Mouse (Mus musculus): Measurements from ENCODE around the gene Celf5. TPM values are rescaled to one million over a fixed set of nuclear protein-coding genes. Genes with fewer than 3 reads are reported as not detected.
A peak's percentile ranks its signal among the peaks of the same experiment; 100 is the strongest.

The Celf5 gene
- polyA plus RNA-seq, 1 experiment from 2014 or later: 0.76 TPM

DNA sequence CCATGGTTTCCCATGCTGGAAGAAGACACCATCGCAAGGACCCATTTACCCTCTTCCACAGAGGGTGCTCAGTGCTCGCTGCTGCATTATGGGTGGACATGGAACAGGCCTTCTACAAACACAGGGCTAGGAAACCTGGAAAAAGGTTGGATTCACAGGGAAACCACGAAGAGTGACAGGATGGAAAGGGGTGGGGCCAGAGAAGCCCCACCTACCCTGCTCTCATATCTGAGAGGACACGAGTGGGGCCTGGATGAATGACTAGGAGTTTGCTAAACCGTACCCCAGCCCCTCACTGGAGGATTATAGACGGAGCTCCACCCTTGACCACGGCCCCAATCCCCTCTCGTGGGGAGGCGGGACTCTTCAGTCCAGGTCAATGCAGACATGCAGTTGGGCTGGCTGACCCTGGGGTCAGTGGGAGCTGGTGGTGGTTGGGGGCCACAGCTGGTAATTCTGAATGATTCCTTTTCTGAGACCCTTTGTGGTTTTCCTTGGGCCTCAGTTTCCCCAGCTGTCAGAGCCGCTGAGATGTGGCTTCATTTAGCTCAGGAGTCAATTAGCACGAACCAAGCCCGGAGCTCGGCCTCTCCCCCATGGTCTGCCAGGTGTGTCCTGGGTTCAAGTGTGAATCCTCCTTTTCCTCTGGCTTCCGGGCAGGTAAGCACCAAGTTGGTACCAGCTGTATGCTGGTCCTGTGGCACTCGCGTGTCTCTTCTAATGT lies 69.8 kb downstream of the Celf5 start:
- H3K4me2 ChIP-seq (replicated peaks; ENCODE audit: low read depth): peak overlapping the region; percentile 4; the same call in 1 of the 2 replicates
- no peaks in the 10 kb centered on the region for H3K27me3 ChIP-seq (replicated peaks; ENCODE audit: control insufficient read depth, insufficient read depth, low read length)
- no peak overlapping the region for H3K9ac ChIP-seq (ENCODE audit: low read depth, low read length)
- 70% methylated on average over 16 of the region's 16 CpGs for WGBS
- no peak for ATAC-seq
- H3K4me3 ChIP-seq (ENCODE audit: low read depth, low read length): no peak overlapping the region
- peak overlapping the region; percentile 81 for H3K27ac ChIP-seq (ENCODE audit: low read depth, low read length)
- no peaks in the 10 kb centered on the region for H3K9me3 ChIP-seq (ENCODE audit: control insufficient read depth)
- peaks cover 29% of the 10 kb centered on the region for H3K4me1 ChIP-seq (replicated peaks; ENCODE audit: control insufficient read depth, insufficient read depth, low read length)
- peaks cover 6% of the 10 kb centered on the region; the same call in 1 of the 2 replicates for H3K36me3 ChIP-seq (ENCODE audit: control insufficient read depth, insufficient read depth)
- TF ChIP-seq CTCF (IDR thresholded peaks at IDR 0.05; ENCODE audit: low read depth): no peak

DNA sequence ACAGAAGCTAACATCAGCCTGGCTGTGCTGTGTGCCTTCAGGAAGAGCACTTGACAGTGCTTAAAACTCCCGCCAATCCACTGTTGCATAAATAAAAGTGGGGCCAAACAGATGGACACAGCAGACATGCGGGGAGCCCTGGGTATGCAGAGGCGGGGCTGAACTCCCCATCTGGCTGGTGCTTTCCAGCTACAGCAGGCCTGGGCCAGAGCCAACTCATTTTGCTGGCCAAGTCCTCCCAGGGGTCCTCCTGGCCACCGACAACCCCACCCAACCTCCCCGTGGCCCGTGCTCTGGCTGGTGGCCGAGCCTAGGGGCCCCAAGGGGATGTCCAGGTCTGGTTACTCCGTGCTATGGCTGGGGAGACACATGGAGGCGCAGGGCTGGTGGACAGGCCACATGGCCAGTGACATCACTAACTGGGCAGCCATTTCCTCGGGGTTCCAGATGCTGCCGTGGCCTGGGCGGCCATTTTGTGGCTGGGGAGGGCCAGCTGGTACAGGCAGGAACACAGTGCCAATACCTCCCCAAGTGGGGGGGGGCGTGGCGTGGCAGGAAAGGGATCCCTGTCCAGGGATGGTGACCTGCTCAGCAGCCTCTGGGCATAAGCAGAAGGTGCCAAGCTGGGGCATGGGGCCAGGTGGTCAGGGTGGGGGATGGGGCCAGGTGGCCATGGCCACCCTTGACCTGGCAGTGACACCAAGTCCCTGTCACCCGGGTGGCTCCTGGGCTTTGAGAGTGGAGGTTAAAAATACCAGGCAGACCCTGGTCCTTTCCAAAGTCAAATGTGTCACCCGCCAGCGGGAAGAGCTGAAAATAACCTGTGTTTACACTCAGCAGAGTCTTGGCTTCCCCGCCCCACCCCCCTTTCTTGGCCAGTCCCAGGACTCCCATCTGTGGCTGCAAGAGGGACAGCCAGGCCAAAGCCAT lies 70.8 kb downstream of the Celf5 start:
- whole genome bisulfite sequencing: 50% methylated on average over 18 of the region's 18 CpGs
- TF ChIP-seq CTCF (IDR thresholded peaks at IDR 0.05; ENCODE audit: low read depth): no peak
- Histone ChIP-seq H3K4me1 (replicated peaks; ENCODE audit: control insufficient read depth, insufficient read depth, low read length) (peaks cover 29% of the 10 kb centered on the region), H3K9ac (ENCODE audit: low read depth, low read length) (no peak overlapping the region), H3K27me3 (replicated peaks; ENCODE audit: control insufficient read depth, insufficient read depth, low read length) (peaks cover 5% of the 10 kb centered on the region; the same call in 1 of the 2 replicates), H3K4me2 (replicated peaks; ENCODE audit: low read depth) (peak overlapping the region; percentile 4), H3K9me3 (ENCODE audit: control insufficient read depth) (no peaks in the 10 kb centered on the region), H3K36me3 (ENCODE audit: control insufficient read depth, insufficient read depth) (peaks cover 6% of the 10 kb centered on the region; the same call in 1 of the 2 replicates), H3K4me3 (ENCODE audit: low read depth, low read length) (no peak overlapping the region), H3K27ac (ENCODE audit: low read depth, low read length) (peak overlapping the region; percentile 81)
- ATAC-seq: no peak; the same call in 1 of the 2 replicates

DNA sequence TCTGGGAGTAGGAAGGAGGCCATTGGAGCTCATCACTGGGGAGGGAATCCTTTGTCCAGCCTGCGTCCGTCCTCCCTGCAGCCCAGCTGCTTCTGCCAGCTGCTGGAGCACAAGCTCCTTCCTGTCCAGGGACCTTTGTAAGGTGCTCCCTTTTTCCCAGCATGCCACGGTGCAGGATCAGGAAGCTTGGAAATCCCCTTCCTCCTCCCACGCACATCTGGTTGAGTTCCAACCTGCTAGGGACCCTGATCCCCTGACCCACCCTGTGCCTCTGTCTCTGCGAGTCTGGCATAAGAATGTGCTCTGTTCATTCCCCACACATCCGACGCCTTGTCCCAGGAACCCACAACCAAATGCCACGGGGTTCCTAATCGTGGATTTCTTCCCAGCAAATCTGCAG lies 71.5 kb downstream of the Celf5 start:
- H3K27ac ChIP-seq (ENCODE audit: low read depth, low read length): peak overlapping the region; percentile 46; the same call in 1 of the 2 replicates
- no peak overlapping the region for H3K4me3 ChIP-seq (ENCODE audit: low read depth, low read length)
- no peak overlapping the region for H3K9ac ChIP-seq (ENCODE audit: low read depth, low read length)
- no peak for ATAC-seq
- TF ChIP-seq CTCF (IDR thresholded peaks at IDR 0.05; ENCODE audit: low read depth): no peak
- H3K36me3 ChIP-seq (ENCODE audit: control insufficient read depth, insufficient read depth): peaks cover 12% of the 10 kb centered on the region
- H3K4me1 ChIP-seq (replicated peaks; ENCODE audit: control insufficient read depth, insufficient read depth, low read length): peaks cover 29% of the 10 kb centered on the region
- no peak overlapping the region for H3K4me2 ChIP-seq (replicated peaks; ENCODE audit: low read depth)
- H3K9me3 ChIP-seq (ENCODE audit: control insufficient read depth): no peaks in the 10 kb centered on the region
- 63% methylated on average over 9 of the region's 9 CpGs for WGBS
- H3K27me3 ChIP-seq (replicated peaks; ENCODE audit: control insufficient read depth, insufficient read depth, low read length): peaks cover 9% of the 10 kb centered on the region; the same call in 1 of the 2 replicates

DNA sequence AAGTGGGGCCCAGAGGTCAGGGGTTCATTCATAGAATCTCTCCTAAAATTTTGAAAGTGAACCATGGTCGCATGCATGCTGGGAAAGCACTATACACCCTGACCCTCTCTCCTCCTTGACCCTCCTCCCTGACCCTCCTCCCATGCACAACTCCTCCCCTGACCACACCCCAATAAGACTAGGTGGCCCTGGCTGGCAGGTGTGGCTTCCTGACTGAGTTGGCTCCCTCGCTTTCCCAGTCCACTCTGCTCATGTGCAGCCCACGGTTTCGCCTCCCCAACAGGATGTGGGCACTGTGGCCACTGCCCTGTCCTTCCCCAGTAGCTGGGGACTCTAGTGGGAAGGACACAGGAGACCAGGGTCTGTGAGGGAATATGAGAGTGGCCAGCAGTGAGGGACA lies 72.2 kb downstream of the Celf5 start:
- peaks cover 10% of the 10 kb centered on the region; the same call in 1 of the 2 replicates for H3K27me3 ChIP-seq (replicated peaks; ENCODE audit: control insufficient read depth, insufficient read depth, low read length)
- H3K36me3 ChIP-seq (ENCODE audit: control insufficient read depth, insufficient read depth): peaks cover 19% of the 10 kb centered on the region
- peaks cover 29% of the 10 kb centered on the region for H3K4me1 ChIP-seq (replicated peaks; ENCODE audit: control insufficient read depth, insufficient read depth, low read length)
- H3K4me3 ChIP-seq (ENCODE audit: low read depth, low read length): no peak overlapping the region
- ATAC-seq: no peak
- no peak for TF ChIP-seq CTCF (IDR thresholded peaks at IDR 0.05; ENCODE audit: low read depth)
- H3K4me2 ChIP-seq (replicated peaks; ENCODE audit: low read depth): no peak overlapping the region
- no peak overlapping the region; the same call in 1 of the 2 replicates for H3K27ac ChIP-seq (ENCODE audit: low read depth, low read length)
- H3K9ac ChIP-seq (ENCODE audit: low read depth, low read length): no peak overlapping the region
- 50% methylated on average over 4 of the region's 4 CpGs for WGBS
- H3K9me3 ChIP-seq (ENCODE audit: control insufficient read depth): no peaks in the 10 kb centered on the region

DNA sequence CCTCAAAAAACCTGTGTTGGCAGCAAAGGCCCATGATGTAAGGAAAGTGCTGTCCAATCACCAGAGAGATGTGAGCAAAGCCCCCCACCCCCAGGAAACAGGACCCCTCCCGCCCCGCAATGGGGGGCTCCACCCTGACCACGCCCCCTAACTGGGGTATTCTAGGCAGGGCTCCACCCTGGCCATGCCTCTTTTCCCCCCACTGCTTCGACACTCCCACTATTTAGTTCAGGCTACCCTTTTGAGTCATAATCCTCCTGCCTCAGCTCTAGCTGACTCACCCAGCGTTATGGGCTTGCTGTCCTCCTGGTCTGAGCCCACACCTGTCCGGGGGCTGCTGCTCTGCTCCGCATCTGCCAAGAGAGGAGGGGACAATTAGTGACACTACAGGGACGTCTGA lies 73.2 kb downstream of the Celf5 start:
- no peak overlapping the region for H3K9ac ChIP-seq (ENCODE audit: low read depth, low read length)
- H3K4me2 ChIP-seq (replicated peaks; ENCODE audit: low read depth): peak overlapping the region; percentile 24; the same call in 1 of the 2 replicates
- no peak for TF ChIP-seq CTCF (IDR thresholded peaks at IDR 0.05; ENCODE audit: low read depth)
- peaks cover 10% of the 10 kb centered on the region; the same call in 1 of the 2 replicates for H3K27me3 ChIP-seq (replicated peaks; ENCODE audit: control insufficient read depth, insufficient read depth, low read length)
- 35% methylated on average over 8 of the region's 8 CpGs for WGBS
- peaks cover 22% of the 10 kb centered on the region for H3K4me1 ChIP-seq (replicated peaks; ENCODE audit: control insufficient read depth, insufficient read depth, low read length)
- no peaks in the 10 kb centered on the region for H3K9me3 ChIP-seq (ENCODE audit: control insufficient read depth)
- H3K36me3 ChIP-seq (ENCODE audit: control insufficient read depth, insufficient read depth): peaks cover 28% of the 10 kb centered on the region
- H3K4me3 ChIP-seq (ENCODE audit: low read depth, low read length): no peak overlapping the region
- no peak for ATAC-seq
- H3K27ac ChIP-seq (ENCODE audit: low read depth, low read length): no peak overlapping the region

Small RNA genes lying within 50 kb of the gene (microRNA-seq; reads per million reads assigned to microRNA genes)
- not detected for gene Gm25595
- gene Mir1191b: 1.1 reads per million

Other genes starting within 250 kb of the Celf5 start
- 3.2 and 3.4 TPM in 2 replicates for gene Zfr2, start 249.6 kb downstream of the Celf5 start, polyA plus RNA-seq (2015; fragmentation: Nextera tagmentation; extraction: Ambion mirVana)
- 0.66 and 1.2 TPM in 2 replicates for gene Matk, start 229.8 kb downstream of the Celf5 start, polyA plus RNA-seq (2015; fragmentation: Nextera tagmentation; extraction: Ambion mirVana)
- 268 and 287 TPM in 2 replicates for gene Mrpl54, start 215.8 kb downstream of the Celf5 start, polyA plus RNA-seq (2015; fragmentation: Nextera tagmentation; extraction: Ambion mirVana)
- gene Apba3, start 215.7 kb downstream of the Celf5 start, polyA plus RNA-seq (2015; fragmentation: Nextera tagmentation; extraction: Ambion mirVana): 75.2 and 75.4 TPM in 2 replicates
- gene Tjp3, start 191.1 kb downstream of the Celf5 start, polyA plus RNA-seq (2015; fragmentation: Nextera tagmentation; extraction: Ambion mirVana): 43.2 and 43.4 TPM in 2 replicates
- 27.2 and 27.6 TPM in 2 replicates for gene Pip5k1c, start 189.7 kb downstream of the Celf5 start, polyA plus RNA-seq (2015; fragmentation: Nextera tagmentation; extraction: Ambion mirVana)
- gene Cactin, start 161.6 kb downstream of the Celf5 start, polyA plus RNA-seq (2015; fragmentation: Nextera tagmentation; extraction: Ambion mirVana): 14.7 and 15.0 TPM in 2 replicates
- 9.8 and 10.7 TPM in 2 replicates for gene Tbxa2r, start 154.0 kb downstream of the Celf5 start, polyA plus RNA-seq (2015; fragmentation: Nextera tagmentation; extraction: Ambion mirVana)
- gene Gipc3, start 139.4 kb downstream of the Celf5 start, polyA plus RNA-seq (2015; fragmentation: Nextera tagmentation; extraction: Ambion mirVana): 0.04 and 0.08 TPM in 2 replicates
- gene Hmg20b, start 132.2 kb downstream of the Celf5 start, polyA plus RNA-seq (2015; fragmentation: Nextera tagmentation; extraction: Ambion mirVana): 99.8 and 111 TPM in 2 replicates
- 29.6 and 32.8 TPM in 2 replicates for gene Mfsd12, start 125.2 kb downstream of the Celf5 start, polyA plus RNA-seq (2015; fragmentation: Nextera tagmentation; extraction: Ambion mirVana)
- gene 4930404N11Rik, start 116.9 kb downstream of the Celf5 start, polyA plus RNA-seq (2015; fragmentation: Nextera tagmentation; extraction: Ambion mirVana): 0.85 and 1.5 TPM in 2 replicates
- 40.8 and 45.2 TPM in 2 replicates for gene Fzr1, start 104.2 kb downstream of the Celf5 start, polyA plus RNA-seq (2015; fragmentation: Nextera tagmentation; extraction: Ambion mirVana)
- 54.0 and 59.4 TPM in 2 replicates for gene Dohh, start 98.3 kb downstream of the Celf5 start, polyA plus RNA-seq (2015; fragmentation: Nextera tagmentation; extraction: Ambion mirVana)
- 0.76 and 1.1 TPM in 2 replicates for gene Gm48551, start 98.2 kb downstream of the Celf5 start, polyA plus RNA-seq (2015; fragmentation: Nextera tagmentation; extraction: Ambion mirVana)
- gene Gm48552, start 93.7 kb downstream of the Celf5 start, polyA plus RNA-seq (2015; fragmentation: Nextera tagmentation; extraction: Ambion mirVana): 0.31 TPM in 1 of 2 replicates, not detected in the other
- 1,233 and 1,333 TPM in 2 replicates for gene Smim24, start 89.7 kb downstream of the Celf5 start, polyA plus RNA-seq (2015; fragmentation: Nextera tagmentation; extraction: Ambion mirVana)
- 29.2 and 35.1 TPM in 2 replicates for gene Nfic, start 27.1 kb downstream of the Celf5 start, polyA plus RNA-seq (2015; fragmentation: Nextera tagmentation; extraction: Ambion mirVana)
- gene Ncln, start 13.7 kb upstream of the Celf5 start, polyA plus RNA-seq (2015; fragmentation: Nextera tagmentation; extraction: Ambion mirVana): 58.6 and 61.1 TPM in 2 replicates
- 0.50 and 0.74 TPM in 2 replicates for gene S1pr4, start 17.4 kb upstream of the Celf5 start, polyA plus RNA-seq (2015; fragmentation: Nextera tagmentation; extraction: Ambion mirVana)
- 0.64 and 0.78 TPM in 2 replicates for gene Gna15, start 41.5 kb upstream of the Celf5 start, polyA plus RNA-seq (2015; fragmentation: Nextera tagmentation; extraction: Ambion mirVana)
- 188 and 195 TPM in 2 replicates for gene Gna11, start 62.5 kb upstream of the Celf5 start, polyA plus RNA-seq (2015; fragmentation: Nextera tagmentation; extraction: Ambion mirVana)
- 528 and 536 TPM in 2 replicates for gene Aes, start 76.8 kb upstream of the Celf5 start, polyA plus RNA-seq (2015; fragmentation: Nextera tagmentation; extraction: Ambion mirVana)
- gene Tle2, start 91.9 kb upstream of the Celf5 start, polyA plus RNA-seq (2015; fragmentation: Nextera tagmentation; extraction: Ambion mirVana): 3.0 and 5.2 TPM in 2 replicates
- gene Tle6, start 118.4 kb upstream of the Celf5 start, polyA plus RNA-seq (2015; fragmentation: Nextera tagmentation; extraction: Ambion mirVana): 3.9 and 4.2 TPM in 2 replicates
- 0.18 and 0.20 TPM in 2 replicates for gene BC025920, start 123.6 kb upstream of the Celf5 start, polyA plus RNA-seq (2015; fragmentation: Nextera tagmentation; extraction: Ambion mirVana)
- gene Sirt6, start 145.1 kb upstream of the Celf5 start, polyA plus RNA-seq (2015; fragmentation: Nextera tagmentation; extraction: Ambion mirVana): 13.5 and 13.9 TPM in 2 replicates
- 3.5 and 4.2 TPM in 2 replicates for gene Ankrd24, start 145.8 kb upstream of the Celf5 start, polyA plus RNA-seq (2015; fragmentation: Nextera tagmentation; extraction: Ambion mirVana)
- gene Gm10778, start 166.3 kb upstream of the Celf5 start, polyA plus RNA-seq (2015; fragmentation: Nextera tagmentation; extraction: Ambion mirVana): 1.6 TPM in 2 replicates
- gene Zfp433, start 222.1 kb upstream of the Celf5 start, polyA plus RNA-seq (2015; fragmentation: Nextera tagmentation; extraction: Ambion mirVana): 4.4 and 7.8 TPM in 2 replicates

Measured in intestine, postnatal 0 days (tissue).